Mouse (Mus musculus) telencephalon, adult 2 months (tissue): ENCODE results near the gene Tnfaip2.

Source experiments
- DNase-seq: peaks from one replicate; pipeline ENCODE4 v3.0.0-alpha.2; 2011; ENCODE audit warnings: low read depth, low spot score

Gene Tnfaip2

GRCm38 (mm10) chr12:111442309-111443010, at the start of gene Tnfaip2:
Tnfaip2 (plus strand) TSS chr12:111442469.
- no peak for DNase-seq

GRCm38 (mm10) chr12:111394008-111394407, 48.3 kb upstream of the Tnfaip2 start:
- DNase-seq: no peak

- DNase-seq: no peak
Measured at GRCm38 (mm10) chr12:111396997-111397396, 45.3 kb upstream of the Tnfaip2 start.

GRCm38 (mm10) chr12:111401454-111402184, 40.6 kb upstream of the Tnfaip2 start:
- DNase-seq: no peak

- DNase-seq: no peak
Measured at GRCm38 (mm10) chr12:111404880-111405279, 37.4 kb upstream of the Tnfaip2 start.

- no peak for DNase-seq
Measured at GRCm38 (mm10) chr12:111406622-111407021, 35.6 kb upstream of the Tnfaip2 start, which contains the start of gene Lbhd2. Lbhd2 (plus strand) TSS chr12:111406809.

- no peak for DNase-seq
Measured at GRCm38 (mm10) chr12:111409583-111409982, 32.7 kb upstream of the Tnfaip2 start.

GRCm38 (mm10) chr12:111411631-111412355, 30.5 kb upstream of the Tnfaip2 start:
- DNase-seq: no peak

- DNase-seq: no peak
Measured at GRCm38 (mm10) chr12:111412581-111413284, 29.5 kb upstream of the Tnfaip2 start.

- peak; percentile 64 for DNase-seq
Measured at GRCm38 (mm10) chr12:111413300-111413699, 29.0 kb upstream of the Tnfaip2 start.

GRCm38 (mm10) chr12:111416921-111417779, 25.1 kb upstream of the Tnfaip2 start, which contains the start of gene Exoc3l4:
Exoc3l4 (plus strand) TSS chr12:111417017.
- DNase-seq: no peak

- DNase-seq: no peak
Measured at GRCm38 (mm10) chr12:111419918-111420317, 22.4 kb upstream of the Tnfaip2 start.

GRCm38 (mm10) chr12:111420946-111421709, 21.1 kb upstream of the Tnfaip2 start:
- DNase-seq: no peak

GRCm38 (mm10) chr12:111422852-111423251, 19.4 kb upstream of the Tnfaip2 start:
- DNase-seq: no peak

- DNase-seq: no peak
Measured at GRCm38 (mm10) chr12:111423570-111424129, 18.6 kb upstream of the Tnfaip2 start.

GRCm38 (mm10) chr12:111424547-111424946, 17.7 kb upstream of the Tnfaip2 start:
- no peak for DNase-seq

GRCm38 (mm10) chr12:111425258-111425657, 17.0 kb upstream of the Tnfaip2 start:
- DNase-seq: no peak

GRCm38 (mm10) chr12:111425789-111426460, 16.3 kb upstream of the Tnfaip2 start:
- no peak for DNase-seq
